Mouse (Mus musculus): Measurements from ENCODE around the gene Ehd4.

Ehd4 gene

GRCm38 (mm10) chr2:120154361-120154894 lies at the start of gene Ehd4:
Ehd4 (minus strand) TSS chr2:120154606.
- peak; percentile 99 for DNase-seq (ENCODE audit: low read depth)

- no peak for DNase-seq (ENCODE audit: low read depth)
Observed at GRCm38 (mm10) chr2:120203742-120204141, 49.3 kb upstream of the Ehd4 start.

GRCm38 (mm10) chr2:120200077-120200476 lies 45.7 kb upstream of the Ehd4 start:
- DNase-seq (ENCODE audit: low read depth): no peak

- DNase-seq (ENCODE audit: low read depth): no peak
Observed at GRCm38 (mm10) chr2:120188174-120188573, 33.8 kb upstream of the Ehd4 start.

GRCm38 (mm10) chr2:120187583-120187982 lies 33.2 kb upstream of the Ehd4 start:
- no peak for DNase-seq (ENCODE audit: low read depth)

GRCm38 (mm10) chr2:120185527-120186276 lies 31.3 kb upstream of the Ehd4 start:
- no peak for DNase-seq (ENCODE audit: low read depth)

GRCm38 (mm10) chr2:120178936-120179335 lies 24.5 kb upstream of the Ehd4 start:
- no peak for DNase-seq (ENCODE audit: low read depth)

GRCm38 (mm10) chr2:120173718-120174117 lies 19.3 kb upstream of the Ehd4 start:
- DNase-seq (ENCODE audit: low read depth): peak; percentile 71

- DNase-seq (ENCODE audit: low read depth): no peak
Observed at GRCm38 (mm10) chr2:120171362-120171761, 17.0 kb upstream of the Ehd4 start.

- peak; percentile 64 for DNase-seq (ENCODE audit: low read depth)
Observed at GRCm38 (mm10) chr2:120170726-120171125, 16.3 kb upstream of the Ehd4 start.

GRCm38 (mm10) chr2:120169382-120169781 lies 15.0 kb upstream of the Ehd4 start:
- no peak for DNase-seq (ENCODE audit: low read depth)

- no peak for DNase-seq (ENCODE audit: low read depth)
Observed at GRCm38 (mm10) chr2:120167763-120168162, 13.4 kb upstream of the Ehd4 start.

- DNase-seq (ENCODE audit: low read depth): no peak
Observed at GRCm38 (mm10) chr2:120165474-120165873, 11.1 kb upstream of the Ehd4 start.

GRCm38 (mm10) chr2:120159434-120159833 lies 5.0 kb upstream of the Ehd4 start:
- DNase-seq (ENCODE audit: low read depth): no peak

- no peak for DNase-seq (ENCODE audit: low read depth)
Observed at GRCm38 (mm10) chr2:120158846-120159245, 4.4 kb upstream of the Ehd4 start.

- DNase-seq (ENCODE audit: low read depth): peak; percentile 65
Observed at GRCm38 (mm10) chr2:120158016-120158415, 3.6 kb upstream of the Ehd4 start.

GRCm38 (mm10) chr2:120157606-120158005 lies 3.2 kb upstream of the Ehd4 start:
- DNase-seq (ENCODE audit: low read depth): peak; percentile 54

- DNase-seq (ENCODE audit: low read depth): peak; percentile 68
Observed at GRCm38 (mm10) chr2:120153586-120154360, 633 bp downstream of the Ehd4 start.

- no peak for DNase-seq (ENCODE audit: low read depth)
Observed at GRCm38 (mm10) chr2:120150571-120150970, 3.8 kb downstream of the Ehd4 start.

- no peak for DNase-seq (ENCODE audit: low read depth)
Observed at GRCm38 (mm10) chr2:120149634-120150033, 4.8 kb downstream of the Ehd4 start.

- DNase-seq (ENCODE audit: low read depth): no peak
Observed at GRCm38 (mm10) chr2:120147999-120148398, 6.4 kb downstream of the Ehd4 start.

- no peak for DNase-seq (ENCODE audit: low read depth)
Observed at GRCm38 (mm10) chr2:120147364-120147763, 7.0 kb downstream of the Ehd4 start.

- no peak for DNase-seq (ENCODE audit: low read depth)
Observed at GRCm38 (mm10) chr2:120146543-120146942, 7.9 kb downstream of the Ehd4 start.
